Mouse (Mus musculus) liver, embryonic 15.5 days (tissue): ENCODE measurements at regions not wholly inside any gene's neighbourhood (a gene's known extent, or its start where the extent isn't known, plus 50 kb on each side); places are given as distances from the start of the nearest gene placed in this dataset.

Experiments
- ATAC-seq: fragments of 200-750 bp; cut with Nextera tagmentation; 2 replicates; pipeline ENCODE4 v1.8.0; 2017; ENCODE audit warnings: moderate number of reproducible peaks, mild to moderate bottlenecking, moderate library complexity; ENCODE audit not compliant: insufficient read depth
- H3K27ac ChIP-seq: fragments of 300-500 bp; sonication (generic); replicated peaks from 2 replicates; pipeline ENCODE4 v1.5.1; 2015; ENCODE audit warnings: mild to moderate bottlenecking, inconsistent platforms
- H3K27me3 ChIP-seq: fragments of 300-500 bp; sonication (generic); 2 replicates; pipeline ENCODE4 v1.6.1; 2015; ENCODE audit warnings: mild to moderate bottlenecking, inconsistent platforms
- H3K36me3 ChIP-seq: fragments of 300-500 bp; sonication (generic); replicated peaks from 2 replicates; pipeline ENCODE4 v1.6.1; 2015; ENCODE audit warnings: moderate library complexity, mild to moderate bottlenecking, inconsistent platforms
- H3K4me1 ChIP-seq: fragments of 300-500 bp; sonication (generic); replicated peaks from 2 replicates; pipeline ENCODE4 v1.6.1; 2015; ENCODE audit warnings: inconsistent platforms
- H3K4me2 ChIP-seq: fragments of 300-500 bp; sonication (generic); 2 replicates; pipeline ENCODE4 v1.6.1; 2015; ENCODE audit warnings: moderate library complexity, mild to moderate bottlenecking, inconsistent platforms
- H3K4me3 ChIP-seq: fragments of 300-500 bp; sonication (generic); replicated peaks from 2 replicates; pipeline ENCODE4 v1.5.1; 2015; ENCODE audit warnings: mild to moderate bottlenecking, inconsistent platforms
- H3K9ac ChIP-seq: fragments of 300-500 bp; sonication (generic); 2 replicates; pipeline ENCODE4 v1.6.1; 2015; ENCODE audit warnings: moderate library complexity, mild to moderate bottlenecking, inconsistent platforms
- H3K9me3 ChIP-seq: fragments of 300-500 bp; sonication (generic); replicated peaks from 2 replicates; pipeline ENCODE4 v1.6.1; 2016; ENCODE audit warnings: inconsistent platforms
- WGBS: fragments of 180-500 bp; shearing (Covaris S2); methylation state at CpG from one replicate; pipeline ENCODE4 v1.1.7; 2015; ENCODE audit warnings: mixed read lengths; ENCODE audit not compliant: insufficient replicate concordance; 5-methylcytosine and 5-hydroxymethylcytosine counted together

GRCm38 (mm10) chr9:79269646-79270213, 448.9 kb downstream of the Col12a1 start:
- no peaks in the 10 kb centered on the region for H3K27me3 ChIP-seq
- H3K9me3 ChIP-seq = no peaks in the 10 kb centered on the region
- H3K36me3 ChIP-seq = no peaks in the 10 kb centered on the region
- WGBS = 70% methylated on average over 13 of the region's 13 CpGs
- no peak overlapping the region for H3K4me3 ChIP-seq
- no peaks in the 10 kb centered on the region for H3K4me1 ChIP-seq
- no peak for ATAC-seq
- H3K27ac ChIP-seq = no peak overlapping the region
- no peak overlapping the region for H3K4me2 ChIP-seq
- no peak overlapping the region for H3K9ac ChIP-seq

- Histone ChIP-seq H3K27ac (no peak overlapping the region), H3K36me3 (no peaks in the 10 kb centered on the region), H3K9me3 (no peaks in the 10 kb centered on the region), H3K27me3 (no peaks in the 10 kb centered on the region), H3K9ac (no peak overlapping the region), H3K4me2 (no peak overlapping the region), H3K4me1 (no peaks in the 10 kb centered on the region), H3K4me3 (no peak overlapping the region)
- 54% methylated on average over 2 of the region's 2 CpGs for WGBS
- ATAC-seq = no peak
These were observed 448.4 kb downstream of the Col12a1 start for GRCm38 (mm10) chr9:79270256-79270655.

GRCm38 (mm10) chr9:79287849-79288248, 430.8 kb downstream of the Col12a1 start:
- no peak for ATAC-seq
- H3K4me1 ChIP-seq = no peaks in the 10 kb centered on the region
- WGBS = 57% methylated on average over 3 of the region's 3 CpGs

GRCm38 (mm10) chr9:79295306-79295705, 423.3 kb downstream of the Col12a1 start:
- H3K27ac ChIP-seq = no peak overlapping the region
- no peak overlapping the region for H3K9ac ChIP-seq
- WGBS = 43% methylated on average over 3 of the region's 3 CpGs
- H3K4me3 ChIP-seq = no peak overlapping the region
- no peak for ATAC-seq
- H3K4me1 ChIP-seq = no peaks in the 10 kb centered on the region
- no peaks in the 10 kb centered on the region for H3K36me3 ChIP-seq
- H3K9me3 ChIP-seq = no peaks in the 10 kb centered on the region
- H3K27me3 ChIP-seq = no peaks in the 10 kb centered on the region
- H3K4me2 ChIP-seq = no peak overlapping the region

More at GRCm38 (mm10) chr9:79287849-79288248, 430.8 kb downstream of the Col12a1 start:
- Histone ChIP-seq H3K36me3 (no peaks in the 10 kb centered on the region), H3K4me2 (no peak overlapping the region), H3K4me3 (no peak overlapping the region), H3K27ac (no peak overlapping the region), H3K9ac (no peak overlapping the region), H3K27me3 (no peaks in the 10 kb centered on the region), H3K9me3 (no peaks in the 10 kb centered on the region)

- Histone ChIP-seq H3K4me2 (no peak overlapping the region), H3K4me3 (no peak overlapping the region), H3K27me3 (no peaks in the 10 kb centered on the region), H3K36me3 (no peaks in the 10 kb centered on the region), H3K27ac (no peak overlapping the region), H3K9me3 (no peaks in the 10 kb centered on the region), H3K4me1 (no peaks in the 10 kb centered on the region), H3K9ac (no peak overlapping the region)
- 55% methylated on average over 3 of the region's 3 CpGs for WGBS
- ATAC-seq = no peak
These were observed 417.1 kb downstream of the Col12a1 start for GRCm38 (mm10) chr9:79301580-79301979.

- Histone ChIP-seq H3K36me3 (no peaks in the 10 kb centered on the region), H3K9ac (no peak overlapping the region), H3K9me3 (no peaks in the 10 kb centered on the region), H3K4me3 (no peak overlapping the region), H3K4me1 (no peaks in the 10 kb centered on the region), H3K27ac (no peak overlapping the region), H3K4me2 (no peak overlapping the region), H3K27me3 (no peaks in the 10 kb centered on the region)
- ATAC-seq = no peak
- WGBS = 38% methylated on average over 3 of the region's 3 CpGs
These were observed 408.0 kb downstream of the Col12a1 start for GRCm38 (mm10) chr9:79310591-79310990.

- no peak overlapping the region for H3K27ac ChIP-seq
- H3K4me2 ChIP-seq = no peak overlapping the region
- H3K36me3 ChIP-seq = no peaks in the 10 kb centered on the region
- H3K4me1 ChIP-seq = no peaks in the 10 kb centered on the region
- H3K27me3 ChIP-seq = no peaks in the 10 kb centered on the region
- no peak for ATAC-seq
- no peak overlapping the region for H3K4me3 ChIP-seq
- no peaks in the 10 kb centered on the region for H3K9me3 ChIP-seq
- no peak overlapping the region for H3K9ac ChIP-seq
These were observed 401.2 kb downstream of the Col12a1 start for GRCm38 (mm10) chr9:79317411-79317810.

- no peaks in the 10 kb centered on the region for H3K36me3 ChIP-seq
- H3K4me3 ChIP-seq = no peak overlapping the region
- no peak overlapping the region for H3K9ac ChIP-seq
- H3K9me3 ChIP-seq = no peaks in the 10 kb centered on the region
- H3K27ac ChIP-seq = no peak overlapping the region
- no peaks in the 10 kb centered on the region for H3K4me1 ChIP-seq
- no peak for ATAC-seq
- WGBS = 64% methylated on average over 15 of the region's 15 CpGs
- no peak overlapping the region for H3K4me2 ChIP-seq
- no peaks in the 10 kb centered on the region for H3K27me3 ChIP-seq
These were observed 372.1 kb downstream of the Col12a1 start for GRCm38 (mm10) chr9:79346371-79347096.

GRCm38 (mm10) chr9:79392020-79392419, 326.6 kb downstream of the Col12a1 start:
- Histone ChIP-seq H3K27ac (no peak overlapping the region), H3K4me2 (no peak overlapping the region)
- ATAC-seq = no peak

GRCm38 (mm10) chr9:79414989-79415388, 303.6 kb downstream of the Col12a1 start:
- H3K4me2 ChIP-seq = no peak overlapping the region
- no peak overlapping the region for H3K27ac ChIP-seq
- H3K9me3 ChIP-seq = no peaks in the 10 kb centered on the region
- ATAC-seq = no peak
- H3K9ac ChIP-seq = no peak overlapping the region
- no peak overlapping the region for H3K4me3 ChIP-seq
- H3K27me3 ChIP-seq = no peaks in the 10 kb centered on the region
- H3K4me1 ChIP-seq = no peaks in the 10 kb centered on the region
- no peaks in the 10 kb centered on the region for H3K36me3 ChIP-seq

More at GRCm38 (mm10) chr9:79392020-79392419, 326.6 kb downstream of the Col12a1 start:
- Histone ChIP-seq H3K27me3 (no peaks in the 10 kb centered on the region), H3K9ac (no peak overlapping the region), H3K4me3 (no peak overlapping the region), H3K9me3 (no peaks in the 10 kb centered on the region), H3K4me1 (no peaks in the 10 kb centered on the region), H3K36me3 (no peaks in the 10 kb centered on the region)
- WGBS = 68% methylated on average over 2 of the region's 2 CpGs

GRCm38 (mm10) chr9:79430417-79430816, 288.2 kb downstream of the Col12a1 start:
- Histone ChIP-seq H3K27ac (no peak overlapping the region), H3K4me3 (no peak overlapping the region), H3K4me2 (no peak overlapping the region), H3K36me3 (no peaks in the 10 kb centered on the region), H3K4me1 (no peaks in the 10 kb centered on the region), H3K27me3 (no peaks in the 10 kb centered on the region), H3K9ac (no peak overlapping the region), H3K9me3 (no peaks in the 10 kb centered on the region)
- 42% methylated on average over 1 of the region's 1 CpGs for WGBS
- ATAC-seq = no peak

GRCm38 (mm10) chr9:79437636-79438035, 281.0 kb downstream of the Col12a1 start:
- no peak for ATAC-seq
- no peak overlapping the region for H3K27ac ChIP-seq
- H3K36me3 ChIP-seq = no peaks in the 10 kb centered on the region
- no peak overlapping the region for H3K4me3 ChIP-seq
- no peaks in the 10 kb centered on the region for H3K9me3 ChIP-seq
- no peak overlapping the region for H3K4me2 ChIP-seq
- no peak overlapping the region for H3K9ac ChIP-seq
- 77% methylated on average over 3 of the region's 3 CpGs for WGBS
- no peaks in the 10 kb centered on the region for H3K4me1 ChIP-seq
- no peaks in the 10 kb centered on the region for H3K27me3 ChIP-seq
